Mouse (Mus musculus) lung, adult 2 months (tissue): Measurements from ENCODE around the gene Hbq1a. TPM values are rescaled to one million over a fixed set of nuclear protein-coding genes. Genes with fewer than 3 reads are reported as not detected.
A peak's percentile ranks its signal among the peaks of the same experiment; 100 is the strongest.
"Not testable (repeated sequence)": the region's sequence is repeated elsewhere in the genome, so short reads cannot be mapped to it uniquely, and the experiment has no call there.

Source experiments
- DNase-seq: peaks from one replicate; pipeline ENCODE4 v3.0.0; 2022
- H3K4me1 ChIP-seq: fragments of 200-500 bp; 2 replicates; pipeline ENCODE4 v1.6.1; 2011; ENCODE audit warnings: low read length; ENCODE audit not compliant: control insufficient read depth, insufficient read depth
- H3K4me3 ChIP-seq: fragments of 200-500 bp; replicated peaks from 2 replicates; pipeline ENCODE3; 2011; ENCODE audit warnings: low read depth, mild to moderate bottlenecking, control low read depth, low read length; ENCODE audit errors: extremely low read depth
- CTCF ChIP-seq: fragments of 200-500 bp; IDR thresholded peaks from 2 replicates; pipeline ENCODE4 v1.5.1; 2011; ENCODE audit warnings: mild to moderate bottlenecking, low read length, control low read depth; ENCODE audit not compliant: insufficient read depth
- POLR2A ChIP-seq: fragments of 200-500 bp; IDR thresholded peaks from 2 replicates; pipeline ENCODE4 v1.6.1; 2011; ENCODE audit warnings: low read depth, mild to moderate bottlenecking, control low read depth, low read length, borderline replicate concordance; ENCODE audit errors: extremely low read depth
- WGBS: fragments of 180-500 bp; shearing (Covaris S2); methylation state at CpG from one replicate; pipeline ENCODE4 v1.1.7; 2018; 5-methylcytosine and 5-hydroxymethylcytosine counted together
- polyA plus RNA-seq: library from polyadenylated mRNA; depleted of rRNA; stranded (reverse); fragments of >200 nt; gene quantifications from 2 replicates; pipeline ENCODE4 v1.2.3, GENCODE M21; 2012; rRNA removed

Hbq1a gene
- polyA plus RNA-seq: 1.1 and 1.3 TPM in 2 replicates

DNA sequence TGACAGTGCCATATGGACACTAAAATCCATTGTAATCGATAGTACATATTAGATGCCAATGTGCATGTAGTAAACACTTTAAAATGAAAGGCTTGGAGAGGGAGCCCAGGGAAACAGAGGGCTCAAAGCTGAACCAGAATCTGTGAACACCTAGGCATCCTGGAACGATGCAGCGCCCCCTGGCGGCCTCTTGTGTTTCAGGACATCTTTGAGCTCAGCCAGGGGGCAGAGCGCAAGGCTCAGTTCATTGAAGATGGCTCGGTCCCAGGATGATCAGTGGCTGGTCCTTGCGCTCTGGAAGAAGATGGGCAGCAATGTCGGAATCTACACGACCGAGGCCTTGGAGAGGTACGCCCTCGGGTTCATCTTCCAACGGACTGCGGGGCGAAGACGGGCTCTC is at the start of gene Hbq1a:
TSS of gene Hbq1a (plus strand) at position 205 of the 400 bp plus-strand sequence.
- H3K4me1 ChIP-seq, H3K4me3 ChIP-seq: not testable (repeated sequence)
- 5% methylated on average over 16 of the region's 16 CpGs for WGBS
- DNase-seq: peak; percentile 38
- TF ChIP-seq CTCF: peak; percentile 45

DNA sequence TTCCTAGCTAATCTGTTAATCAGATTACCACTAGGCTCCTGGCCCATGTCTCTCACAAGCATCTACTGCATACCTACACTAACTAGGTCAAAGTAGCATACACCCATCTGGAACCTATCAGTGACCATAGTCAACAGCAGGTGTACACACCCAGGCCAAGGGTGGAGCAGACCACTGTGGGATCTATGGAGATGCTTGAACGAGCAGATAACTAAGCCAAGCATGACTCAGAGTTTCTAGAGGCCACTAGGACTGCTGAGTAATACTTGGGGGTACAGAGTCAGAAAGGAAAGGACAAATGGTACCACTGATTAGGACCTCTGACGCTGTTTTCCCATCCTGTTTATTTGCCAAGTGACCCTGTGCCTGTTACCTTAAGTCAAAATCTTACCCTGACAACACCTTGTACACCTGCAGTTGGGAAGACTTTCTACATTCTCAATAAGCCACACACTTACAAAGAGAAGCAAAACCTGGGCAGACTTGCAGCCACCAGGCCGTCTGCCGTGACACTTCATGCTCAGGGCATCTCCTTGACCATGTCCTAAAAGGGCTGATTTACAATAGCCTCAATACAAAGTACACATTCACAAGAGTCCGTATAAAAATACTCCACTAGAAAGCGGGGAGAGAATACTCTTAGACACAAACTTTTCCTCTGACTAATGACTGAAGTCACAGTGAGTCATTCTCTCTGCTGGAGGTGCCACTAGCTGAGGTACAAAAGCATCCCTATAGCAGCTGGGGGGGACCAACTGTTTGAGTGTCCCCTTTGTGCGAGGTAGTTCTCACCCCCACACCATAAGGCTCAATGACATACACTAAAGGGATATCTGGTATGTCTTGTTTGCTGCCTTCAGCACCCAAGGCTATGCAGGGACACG is 48.7 kb upstream of the Hbq1a start:
- no peak overlapping the region for H3K4me3 ChIP-seq
- 81% methylated on average over 8 of the region's 8 CpGs for WGBS
- no peak for DNase-seq
- no peaks in the 10 kb centered on the region for H3K4me1 ChIP-seq
- TF ChIP-seq CTCF (no peak), POLR2A (no peak)

DNA sequence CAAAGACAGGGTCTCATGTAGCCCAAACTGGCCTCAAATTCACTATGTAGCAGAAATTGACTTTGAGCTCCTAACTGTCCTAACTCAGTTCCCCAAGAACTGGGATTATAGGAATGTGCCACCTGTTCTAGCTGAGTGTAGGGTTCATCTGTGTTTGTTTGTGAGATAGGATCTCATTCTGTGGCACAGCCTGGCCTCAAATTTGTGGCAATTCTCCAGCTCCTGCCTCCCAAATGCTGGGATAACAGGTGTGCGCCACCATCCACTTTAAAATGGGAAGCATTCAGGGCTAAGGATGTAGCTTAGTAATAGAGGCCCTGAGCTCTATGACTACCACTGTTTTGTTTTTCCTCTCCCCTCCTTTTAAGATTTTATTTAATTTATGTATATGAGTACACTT is 46.7 kb upstream of the Hbq1a start:
- Histone ChIP-seq H3K4me1 (no peaks in the 10 kb centered on the region), H3K4me3 (no peak overlapping the region)
- TF ChIP-seq CTCF: no peak
- no peak for TF ChIP-seq POLR2A
- no peak for DNase-seq
- 100% methylated on average over 1 of the region's 1 CpGs for WGBS

DNA sequence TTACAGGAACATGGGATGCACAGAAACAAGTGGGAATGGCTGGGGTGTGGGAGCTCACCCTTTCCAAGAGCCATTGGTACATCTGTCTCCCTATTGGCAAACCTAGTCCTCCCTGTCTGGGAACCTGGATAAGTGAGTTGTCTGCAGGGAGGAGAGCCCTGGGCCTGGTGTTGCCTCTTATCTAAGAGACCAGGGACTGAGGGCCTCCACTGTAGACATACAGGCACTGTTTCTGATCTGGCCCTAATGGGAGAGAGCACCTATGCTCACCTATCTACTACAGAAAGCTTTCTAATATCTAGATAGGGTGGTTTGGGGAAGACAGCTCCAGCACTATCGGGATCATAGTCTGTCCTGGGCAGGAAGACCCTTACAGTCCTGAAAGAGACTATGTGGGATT is 43.7 kb upstream of the Hbq1a start:
- H3K4me1 ChIP-seq: no peaks in the 10 kb centered on the region
- TF ChIP-seq POLR2A (no peak), CTCF (no peak)
- WGBS: 94% methylated on average over 1 of the region's 1 CpGs
- no peak for DNase-seq
- no peak overlapping the region for H3K4me3 ChIP-seq

DNA sequence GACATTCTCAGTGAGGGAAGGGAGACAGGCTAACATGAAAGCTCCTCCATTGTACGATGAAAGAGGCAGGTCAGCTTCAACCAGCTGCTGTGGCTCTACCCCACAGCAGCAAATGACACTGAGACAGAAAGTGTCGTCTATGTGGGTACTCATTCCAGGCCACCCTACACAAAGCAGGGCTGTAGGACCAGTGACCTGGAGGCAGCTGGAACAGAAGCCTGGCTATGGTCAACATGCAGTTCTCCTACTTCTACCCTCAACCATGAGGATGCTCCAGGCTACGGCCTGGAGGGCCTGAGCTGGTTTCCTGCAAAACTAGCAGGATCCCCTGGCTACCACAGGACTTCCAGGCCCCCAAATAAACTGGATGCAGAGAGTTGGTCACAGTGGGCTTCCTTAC is 43.3 kb upstream of the Hbq1a start:
- DNase-seq: no peak
- no peak for TF ChIP-seq CTCF
- Histone ChIP-seq H3K4me3 (no peak overlapping the region), H3K4me1 (no peaks in the 10 kb centered on the region)
- whole genome bisulfite sequencing: 92% methylated on average over 3 of the region's 3 CpGs

DNA sequence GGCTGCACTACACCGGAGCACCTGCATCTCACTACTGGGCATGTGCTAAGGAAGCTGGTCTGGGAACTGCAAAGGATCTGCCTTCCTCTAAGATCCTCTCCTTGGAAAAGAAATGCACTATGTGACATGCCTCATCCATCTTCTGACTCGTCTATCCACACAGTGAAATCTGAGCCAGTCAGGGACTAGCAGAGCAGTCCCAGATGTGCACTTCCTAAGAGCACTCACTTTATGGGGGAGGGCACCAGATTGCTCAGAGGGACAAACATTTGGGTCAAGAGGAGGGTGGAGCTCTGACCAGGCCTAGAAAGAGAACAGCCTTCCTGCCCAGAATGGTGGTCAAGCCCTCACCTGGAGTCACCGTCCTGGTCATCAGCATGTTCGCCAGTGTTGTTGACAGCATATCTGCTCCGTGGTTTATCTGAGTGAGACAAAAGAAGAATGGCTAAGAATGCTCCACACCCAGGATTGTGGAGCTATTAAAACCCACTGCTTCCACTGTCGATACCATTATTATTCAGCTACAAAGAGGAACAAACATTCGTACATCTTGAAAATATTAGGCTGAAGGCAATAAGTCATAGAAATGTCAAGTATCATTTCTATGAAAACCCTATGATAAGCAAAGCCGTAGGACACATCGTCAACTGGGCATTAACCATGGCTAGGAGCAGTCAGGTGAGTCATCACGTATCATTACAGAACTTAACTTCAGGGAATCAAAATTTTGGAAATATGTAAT is 37.0 kb upstream of the Hbq1a start:
- TF ChIP-seq POLR2A: no peak
- no peak for TF ChIP-seq CTCF
- Histone ChIP-seq H3K4me3 (no peak overlapping the region), H3K4me1 (0 out of 2 replicates have a peak, but pooled peaks cover 2% of the 10 kb centered on the region)
- DNase-seq: no peak
- 65% methylated on average over 10 of the region's 10 CpGs for WGBS

DNA sequence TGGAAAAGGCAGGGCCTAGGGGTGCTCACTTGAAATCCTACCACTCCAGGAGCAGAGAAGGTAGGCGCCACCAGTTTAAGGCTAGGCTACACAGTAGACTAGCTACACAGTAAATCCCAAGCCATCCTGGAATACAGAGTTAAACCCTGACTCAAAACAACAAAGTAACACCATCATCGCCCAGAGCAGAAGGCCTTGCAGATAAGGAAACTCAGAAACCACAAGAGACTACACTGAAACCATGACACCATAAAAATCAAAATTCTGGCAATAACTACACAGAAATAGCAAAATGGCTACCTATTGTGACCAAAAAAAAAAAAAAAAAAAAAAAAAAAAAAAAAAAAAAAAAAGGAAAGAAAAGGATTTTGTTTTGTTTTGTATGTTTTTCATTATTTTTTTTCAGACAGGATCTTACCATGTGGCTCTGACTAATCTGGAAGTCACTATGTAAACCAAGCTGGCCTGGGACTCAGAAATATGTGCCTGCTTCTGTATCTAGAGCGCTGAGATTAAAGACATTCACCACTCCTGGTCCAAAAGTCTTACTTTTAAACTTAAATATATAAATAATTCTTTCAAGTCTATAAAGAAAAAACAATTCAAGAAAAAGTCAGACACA is 34.6 kb upstream of the Hbq1a start:
- TF ChIP-seq CTCF: no peak
- no peak for TF ChIP-seq POLR2A
- H3K4me1 ChIP-seq: 0 out of 2 replicates have a peak, but pooled peaks cover 2% of the 10 kb centered on the region
- WGBS: 86% methylated on average over 3 of the region's 3 CpGs
- H3K4me3 ChIP-seq: no peak overlapping the region
- no peak for DNase-seq

DNA sequence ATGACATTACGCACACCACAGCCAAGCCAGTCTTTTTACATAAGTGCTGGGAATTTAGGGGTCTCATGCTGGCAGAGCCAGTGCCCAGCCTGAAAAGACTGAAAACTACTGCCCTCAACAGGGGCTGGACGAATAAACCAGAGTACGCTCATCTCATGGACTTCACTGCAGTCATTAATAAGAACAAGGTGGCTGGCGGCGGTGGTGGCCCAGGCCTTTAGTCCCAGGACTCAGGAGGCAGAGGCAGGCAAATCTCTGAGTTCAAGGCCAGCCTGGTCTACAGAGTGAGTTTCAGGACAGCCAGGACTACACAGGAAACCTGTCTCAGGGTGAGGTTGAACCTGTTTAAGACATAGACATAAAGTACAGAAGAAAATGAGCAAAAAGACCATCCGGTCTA is 33.7 kb upstream of the Hbq1a start:
- 93% methylated on average over 6 of the region's 6 CpGs for WGBS
- TF ChIP-seq CTCF: no peak
- no peak for TF ChIP-seq POLR2A
- Histone ChIP-seq H3K4me3 (no peak overlapping the region), H3K4me1 (0 out of 2 replicates have a peak, but pooled peaks cover 2% of the 10 kb centered on the region)
- no peak for DNase-seq

DNA sequence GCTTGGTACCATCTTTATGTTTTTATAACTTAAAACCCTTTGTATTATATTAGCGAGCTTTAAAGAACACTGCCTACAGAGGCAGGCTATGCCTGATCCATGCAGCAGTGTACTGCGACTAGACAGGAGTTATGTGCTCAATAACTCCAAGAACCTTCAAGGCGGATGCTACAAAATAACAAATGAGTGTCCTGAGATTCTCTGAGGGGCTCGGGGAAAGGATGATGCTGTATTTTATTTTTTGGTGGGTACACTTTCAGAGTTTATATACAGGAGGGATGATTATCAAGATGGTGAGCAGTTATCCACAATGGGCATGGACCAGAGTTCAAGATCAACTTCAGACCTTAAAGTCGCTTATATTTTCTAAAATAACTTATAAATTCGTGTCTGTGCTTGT is 33.1 kb upstream of the Hbq1a start:
- TF ChIP-seq CTCF: no peak
- no peak for TF ChIP-seq POLR2A
- 19% methylated on average over 6 of the region's 6 CpGs for WGBS
- H3K4me1 ChIP-seq: 0 out of 2 replicates have a peak, but pooled peaks cover 2% of the 10 kb centered on the region
- H3K4me3 ChIP-seq: peak overlapping the region; percentile 82
- no peak for DNase-seq
